Comparison of ENCODE assay signal across 21 mouse cellular contexts in genomic region chr5:5889376-5889775, GRCm38 (mm10).
A peak's percentile ranks its signal among the peaks of the same experiment; 100 is the strongest.
DNase-seq lines count a peak whose midpoint lies in the region; ATAC-seq lines count a peak whose summit lies in the region.
"Had no signal": no experiment of that assay in that cellular context is flagged by ENCODE, and none has a peak within 500 bp of the region (broad histone marks: within the 10 kb centered on the region; RNA-seq: fewer than 3 reads in every experiment).

No protein-coding gene starts in this region.

- peak; percentile 42 to 52 for DNase-seq in cerebellum, postnatal 10 days
- peak; percentile 22 to 23 for DNase-seq in cerebellum, postnatal 14 days
- DNase-seq in cerebellum, adult 11 months: no peak
- peak; percentile 55 for DNase-seq in Muller cell, postnatal 12 days (ENCODE audit: inconsistent ontology term)
- DNase-seq: adrenal gland, adult 2 months; adrenal gland, adult 8-10 months; adrenal gland, postnatal 10 days; adrenal gland, postnatal 14 days; adrenal gland, postnatal 25 days; adrenal gland, postnatal 36 days; B cell, adult 2 months; cerebellum, adult 11-12 months; cerebellum, adult 18-20 months; cerebellum, adult 2 months; cerebellum, adult 8-10 months; cerebellum, adult 9-10 months had no signal

- no peak for ATAC-seq in cerebellum, adult (ENCODE audit: insufficient number of reproducible peaks, low FRiP score, low TSS enrichment)
- no peak for ATAC-seq in erythroblast, adult 5-6 weeks (replicated peaks; ENCODE audit: low FRiP score, poor library complexity, severe bottlenecking)
- ATAC-seq: activated CD4-positive, CD25-positive, alpha-beta regulatory T cell, adult 4 months; CD4-positive, CD25-positive, alpha-beta regulatory T cell, adult 4 months; Patski had no signal
